Mouse (Mus musculus): ENCODE results near the gene Rbms3. TPM values are rescaled to one million over a fixed set of nuclear protein-coding genes. Genes with fewer than 3 reads are reported as not detected.

Rbms3 gene
- total and polyA plus RNA-seq, 2 experiments = 2.4 to 4.0 TPM

- Histone ChIP-seq H3K27ac (replicated peaks; ENCODE audit: insufficient read depth, low read depth, low read length) (no peak overlapping the region), H3K9ac (ENCODE audit: low read depth, low read length) (no peak overlapping the region), H3K4me3 (ENCODE audit: insufficient read depth, low read depth, low read length) (no peak overlapping the region), H3K36me3 (ENCODE audit: control insufficient read depth, insufficient read depth, low read length) (no peaks in the 10 kb centered on the region), H3K4me1 (ENCODE audit: control insufficient read depth, insufficient read depth, low read length) (no peaks in the 10 kb centered on the region), H3K27me3 (ENCODE audit: control insufficient read depth, insufficient read depth, low read length) (no peaks in the 10 kb centered on the region), H3K79me2 (ENCODE audit: control insufficient read depth, insufficient read depth, low read length) (no peaks in the 10 kb centered on the region)
- TF ChIP-seq CTCF (IDR thresholded peaks at IDR 0.05; ENCODE audit: low read depth, low read length) = no peak
- TF ChIP-seq POLR2A (IDR thresholded peaks at IDR 0.05; ENCODE audit: extremely low read depth, insufficient read depth, low read length) = no peak
- whole genome bisulfite sequencing = 88% methylated on average over 9 of the region's 9 CpGs
- no peak for DNase-seq (ENCODE audit: extremely low read depth, low read depth, low spot score)
These were observed 684.0 kb downstream of the Rbms3 start for GRCm38 (mm10) chr9:116945689-116946088.

- TF ChIP-seq POLR2A (IDR thresholded peaks at IDR 0.05; ENCODE audit: extremely low read depth, insufficient read depth, low read length) = no peak
- TF ChIP-seq CTCF (IDR thresholded peaks at IDR 0.05; ENCODE audit: low read depth, low read length) = no peak
- H3K4me3 ChIP-seq (ENCODE audit: insufficient read depth, low read depth, low read length) = no peak overlapping the region
- no peak overlapping the region for H3K27ac ChIP-seq (replicated peaks; ENCODE audit: insufficient read depth, low read depth, low read length)
- no peak for DNase-seq (ENCODE audit: extremely low read depth, low read depth, low spot score)
- WGBS = 94% methylated on average over 15 of the region's 15 CpGs
- H3K9ac ChIP-seq (ENCODE audit: low read depth, low read length) = no peak overlapping the region
- H3K4me1 ChIP-seq (ENCODE audit: control insufficient read depth, insufficient read depth, low read length) = no peaks in the 10 kb centered on the region
- no peaks in the 10 kb centered on the region for H3K79me2 ChIP-seq (ENCODE audit: control insufficient read depth, insufficient read depth, low read length)
- H3K36me3 ChIP-seq (ENCODE audit: control insufficient read depth, insufficient read depth, low read length) = no peaks in the 10 kb centered on the region
- no peaks in the 10 kb centered on the region for H3K27me3 ChIP-seq (ENCODE audit: control insufficient read depth, insufficient read depth, low read length)
These were observed 685.8 kb downstream of the Rbms3 start for GRCm38 (mm10) chr9:116943902-116944301.

GRCm38 (mm10) chr9:116941116-116941515 is 688.6 kb downstream of the Rbms3 start:
- Histone ChIP-seq H3K79me2 (ENCODE audit: control insufficient read depth, insufficient read depth, low read length) (no peaks in the 10 kb centered on the region), H3K4me1 (ENCODE audit: control insufficient read depth, insufficient read depth, low read length) (no peaks in the 10 kb centered on the region), H3K27ac (replicated peaks; ENCODE audit: insufficient read depth, low read depth, low read length) (no peak overlapping the region), H3K36me3 (ENCODE audit: control insufficient read depth, insufficient read depth, low read length) (no peaks in the 10 kb centered on the region), H3K9ac (ENCODE audit: low read depth, low read length) (no peak overlapping the region), H3K27me3 (ENCODE audit: control insufficient read depth, insufficient read depth, low read length) (no peaks in the 10 kb centered on the region), H3K4me3 (ENCODE audit: insufficient read depth, low read depth, low read length) (no peak overlapping the region)
- DNase-seq (ENCODE audit: extremely low read depth, low read depth, low spot score) = no peak
- TF ChIP-seq CTCF (IDR thresholded peaks at IDR 0.05; ENCODE audit: low read depth, low read length) (no peak), POLR2A (IDR thresholded peaks at IDR 0.05; ENCODE audit: extremely low read depth, insufficient read depth, low read length) (no peak)
- WGBS = 96% methylated on average over 4 of the region's 4 CpGs

GRCm38 (mm10) chr9:116940693-116941092 is 689.0 kb downstream of the Rbms3 start:
- H3K27me3 ChIP-seq (ENCODE audit: control insufficient read depth, insufficient read depth, low read length) = no peaks in the 10 kb centered on the region
- H3K9ac ChIP-seq (ENCODE audit: low read depth, low read length) = no peak overlapping the region
- no peaks in the 10 kb centered on the region for H3K36me3 ChIP-seq (ENCODE audit: control insufficient read depth, insufficient read depth, low read length)
- WGBS = 90% methylated on average over 8 of the region's 8 CpGs
- H3K4me3 ChIP-seq (ENCODE audit: insufficient read depth, low read depth, low read length) = no peak overlapping the region
- TF ChIP-seq CTCF (IDR thresholded peaks at IDR 0.05; ENCODE audit: low read depth, low read length) = no peak
- TF ChIP-seq POLR2A (IDR thresholded peaks at IDR 0.05; ENCODE audit: extremely low read depth, insufficient read depth, low read length) = no peak
- H3K79me2 ChIP-seq (ENCODE audit: control insufficient read depth, insufficient read depth, low read length) = no peaks in the 10 kb centered on the region
- H3K4me1 ChIP-seq (ENCODE audit: control insufficient read depth, insufficient read depth, low read length) = no peaks in the 10 kb centered on the region
- H3K27ac ChIP-seq (replicated peaks; ENCODE audit: insufficient read depth, low read depth, low read length) = no peak overlapping the region
- no peak for DNase-seq (ENCODE audit: extremely low read depth, low read depth, low spot score)

- Histone ChIP-seq H3K4me1 (ENCODE audit: control insufficient read depth, insufficient read depth, low read length) (no peaks in the 10 kb centered on the region), H3K4me3 (ENCODE audit: insufficient read depth, low read depth, low read length) (no peak overlapping the region), H3K36me3 (ENCODE audit: control insufficient read depth, insufficient read depth, low read length) (no peaks in the 10 kb centered on the region), H3K79me2 (ENCODE audit: control insufficient read depth, insufficient read depth, low read length) (no peaks in the 10 kb centered on the region), H3K27ac (replicated peaks; ENCODE audit: insufficient read depth, low read depth, low read length) (no peak overlapping the region), H3K9ac (ENCODE audit: low read depth, low read length) (no peak overlapping the region), H3K27me3 (ENCODE audit: control insufficient read depth, insufficient read depth, low read length) (no peaks in the 10 kb centered on the region)
- WGBS = 72% methylated on average over 10 of the region's 10 CpGs
- TF ChIP-seq CTCF (IDR thresholded peaks at IDR 0.05; ENCODE audit: low read depth, low read length) = no peak
- no peak for TF ChIP-seq POLR2A (IDR thresholded peaks at IDR 0.05; ENCODE audit: extremely low read depth, insufficient read depth, low read length)
- no peak for DNase-seq (ENCODE audit: extremely low read depth, low read depth, low spot score)
These were observed 701.4 kb downstream of the Rbms3 start for GRCm38 (mm10) chr9:116928338-116928737.

- Histone ChIP-seq H3K4me1 (ENCODE audit: control insufficient read depth, insufficient read depth, low read length) (no peaks in the 10 kb centered on the region), H3K79me2 (ENCODE audit: control insufficient read depth, insufficient read depth, low read length) (no peaks in the 10 kb centered on the region), H3K9ac (ENCODE audit: low read depth, low read length) (no peak overlapping the region), H3K27me3 (ENCODE audit: control insufficient read depth, insufficient read depth, low read length) (no peaks in the 10 kb centered on the region), H3K27ac (replicated peaks; ENCODE audit: insufficient read depth, low read depth, low read length) (no peak overlapping the region), H3K4me3 (ENCODE audit: insufficient read depth, low read depth, low read length) (no peak overlapping the region), H3K36me3 (ENCODE audit: control insufficient read depth, insufficient read depth, low read length) (no peaks in the 10 kb centered on the region)
- WGBS = 79% methylated on average over 8 of the region's 8 CpGs
- TF ChIP-seq POLR2A (IDR thresholded peaks at IDR 0.05; ENCODE audit: extremely low read depth, insufficient read depth, low read length) (no peak), CTCF (IDR thresholded peaks at IDR 0.05; ENCODE audit: low read depth, low read length) (no peak)
- DNase-seq (ENCODE audit: extremely low read depth, low read depth, low spot score) = no peak
These were observed 706.6 kb downstream of the Rbms3 start for GRCm38 (mm10) chr9:116923151-116923550.

Measured in liver, adult 2 months (tissue).